Mouse (Mus musculus): ENCODE measurements around the gene Chmp2a. TPM values are rescaled to one million over a fixed set of nuclear protein-coding genes. Genes with fewer than 3 reads are reported as not detected.

Chmp2a gene
- total and polyA plus RNA-seq, 3 experiments: 100 to 180 TPM; not detected in 1

DNA sequence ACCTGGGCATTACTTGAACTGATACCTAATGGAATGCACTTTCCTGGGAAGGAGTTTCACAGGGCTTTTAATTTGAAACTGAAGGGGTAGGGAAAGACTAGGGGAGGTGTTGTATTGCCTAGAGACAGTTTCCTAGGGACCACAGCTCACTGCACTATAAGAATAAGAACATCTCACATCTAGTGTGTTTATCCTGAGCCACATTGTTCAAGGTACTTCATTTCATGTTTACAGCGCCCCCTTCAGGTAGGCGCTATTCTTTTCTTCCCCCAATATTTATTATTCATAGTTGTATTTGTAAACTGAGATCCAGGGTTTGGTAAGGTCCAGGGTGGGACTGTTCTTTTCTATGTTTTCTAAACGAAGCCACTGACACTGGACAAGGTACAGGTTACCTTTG, 42.4 kb downstream of the Chmp2a start (continued):
- no peak for TF ChIP-seq UBTF (IDR thresholded peaks at IDR 0.05; ENCODE audit: borderline replicate concordance, insufficient read depth, low read depth, low read length)

DNA sequence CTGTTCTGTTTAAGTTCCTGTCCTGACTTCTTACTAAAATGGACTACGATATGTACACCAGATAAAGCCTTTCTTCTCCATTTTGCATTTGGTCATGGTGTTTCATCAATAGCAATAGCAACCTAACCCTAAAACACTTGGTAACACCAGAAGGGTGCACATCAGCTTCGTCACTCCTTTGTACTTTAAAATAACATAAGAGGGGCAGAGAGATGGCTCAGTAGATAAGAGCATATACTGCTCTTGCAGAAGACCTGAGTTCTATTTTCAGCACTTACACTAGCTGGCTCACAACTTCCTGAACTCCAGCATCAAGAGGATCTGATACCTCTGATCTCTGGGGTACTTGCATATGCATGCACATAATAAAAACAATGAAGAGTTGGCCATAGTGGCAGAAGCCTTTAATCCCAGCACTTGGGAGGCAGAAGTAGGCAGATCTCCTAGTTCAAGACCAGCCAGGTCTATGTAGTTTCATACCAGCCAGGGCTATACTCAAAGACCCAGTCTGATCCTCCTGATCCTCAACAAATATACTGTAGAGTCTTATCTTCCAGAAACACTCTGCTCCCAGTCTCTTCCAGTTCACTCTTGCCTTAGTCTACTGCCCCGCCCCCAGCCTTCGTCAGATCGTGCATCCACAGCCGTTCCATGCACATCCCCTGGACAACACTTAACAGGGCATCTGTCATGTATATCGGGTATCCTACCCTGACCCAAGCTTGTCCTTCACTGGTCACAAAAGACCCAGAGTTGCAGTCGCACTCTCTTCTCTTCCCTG, 47.0 kb downstream of the Chmp2a start:
- no peaks in the 10 kb centered on the region for H3K27me3 ChIP-seq (ENCODE audit: control insufficient read depth in 1 of 2, insufficient read depth in 2 of 2, low read length in 2 of 2)
- H3K4me1 ChIP-seq (ENCODE audit: control insufficient read depth in 1 of 2, insufficient read depth in 2 of 2, low read length in 2 of 2): peaks cover 2 to 8% of the 10 kb centered on the region in 2 experiments; a peak in 3 of 4 replicates
- DNase-seq (ENCODE audit: low read depth, low spot score): peak; percentile 37
- no peak overlapping the region for H3K27ac ChIP-seq (ENCODE audit: control insufficient read depth, low read depth, low read length)
- TF ChIP-seq GATA1 (IDR thresholded peaks at IDR 0.05; ENCODE audit: low read depth, low read length) (peak; percentile 55; the same call in 1 of the 2 replicates), USF1 (IDR thresholded peaks at IDR 0.05; ENCODE audit: low read depth, low read length) (no peak)
- no peak overlapping the region for H3K9ac ChIP-seq (ENCODE audit: control insufficient read depth, low read depth, low read length, poor library complexity, severe bottlenecking)
- H3K79me2 ChIP-seq (ENCODE audit: control insufficient read depth, insufficient read depth, low read length, poor library complexity): no peaks in the 10 kb centered on the region
- no peak overlapping the region for H3K4me3 ChIP-seq (ENCODE audit: control insufficient read depth in 1 of 2, insufficient read depth in 1 of 2, low read depth in 2 of 2, low read length in 2 of 2)
- no peaks in the 10 kb centered on the region for H3K9me3 ChIP-seq (replicated peaks; ENCODE audit: insufficient read depth, low read length)
- H3K36me3 ChIP-seq (ENCODE audit: control insufficient read depth in 1 of 2, insufficient read depth in 2 of 2, low read length in 2 of 2): peaks cover 0 to 2% of the 10 kb centered on the region in 2 experiments; a peak in 2 of 4 replicates

DNA sequence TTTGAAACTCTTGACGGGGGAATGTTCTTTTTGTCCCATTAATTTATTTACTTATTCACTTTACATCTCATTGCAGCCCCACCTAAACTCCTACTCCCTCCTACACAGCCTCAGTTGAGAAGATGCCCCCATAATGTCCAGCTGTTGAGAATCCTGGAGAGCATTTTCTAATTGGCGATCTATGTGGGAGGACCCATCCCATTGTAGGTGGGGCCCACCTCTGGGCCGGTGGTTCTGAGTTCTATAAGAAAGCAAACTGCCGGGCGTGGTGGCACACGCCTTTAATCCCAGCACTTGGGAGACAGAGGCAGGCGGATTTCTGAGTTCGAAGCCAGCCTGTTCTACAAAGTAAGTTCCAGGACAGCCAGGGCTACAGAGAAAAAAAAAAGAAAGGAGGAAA, 47.7 kb downstream of the Chmp2a start:
- Histone ChIP-seq H3K4me1 (ENCODE audit: control insufficient read depth in 1 of 2, insufficient read depth in 2 of 2, low read length in 2 of 2) (peaks cover 2 to 8% of the 10 kb centered on the region in 2 experiments; a peak in 3 of 4 replicates), H3K9ac (ENCODE audit: control insufficient read depth, low read depth, low read length, poor library complexity, severe bottlenecking) (no peak overlapping the region), H3K79me2 (ENCODE audit: control insufficient read depth, insufficient read depth, low read length, poor library complexity) (no peaks in the 10 kb centered on the region), H3K27me3 (ENCODE audit: control insufficient read depth in 1 of 2, insufficient read depth in 2 of 2, low read length in 2 of 2) (no peaks in the 10 kb centered on the region), H3K4me3 (ENCODE audit: control insufficient read depth in 1 of 2, insufficient read depth in 1 of 2, low read depth in 2 of 2, low read length in 2 of 2) (no peak overlapping the region), H3K36me3 (ENCODE audit: control insufficient read depth in 1 of 2, insufficient read depth in 2 of 2, low read length in 2 of 2) (peaks cover 0 to 2% of the 10 kb centered on the region in 2 experiments; a peak in 2 of 4 replicates), H3K27ac (ENCODE audit: control insufficient read depth, low read depth, low read length) (no peak overlapping the region), H3K9me3 (replicated peaks; ENCODE audit: insufficient read depth, low read length) (no peaks in the 10 kb centered on the region)
- no peak for TF ChIP-seq MAZ (IDR thresholded peaks at IDR 0.05; ENCODE audit: low read depth, low read length)
- TF ChIP-seq GABPA (IDR thresholded peaks at IDR 0.05; ENCODE audit: low read depth, low read length): no peak
- TF ChIP-seq ZKSCAN1 (IDR thresholded peaks at IDR 0.05; ENCODE audit: low read depth, low read length): no peak
- no peak for TF ChIP-seq ZMIZ1 (IDR thresholded peaks at IDR 0.05; ENCODE audit: low read depth, low read length)
- no peak for TF ChIP-seq POLR2AphosphoS5 (IDR thresholded peaks at IDR 0.05; ENCODE audit: borderline replicate concordance, low read depth, low read length)
- TF ChIP-seq MXI1 (IDR thresholded peaks at IDR 0.05; ENCODE audit: low read depth, low read length): no peak
- TF ChIP-seq MAFK (IDR thresholded peaks at IDR 0.05; ENCODE audit: borderline replicate concordance, low read depth, low read length): no peak
- no peak for TF ChIP-seq ZC3H11A (IDR thresholded peaks at IDR 0.05; ENCODE audit: low read depth, low read length)
- no peak for TF ChIP-seq MEF2A (IDR thresholded peaks at IDR 0.05; ENCODE audit: extremely low read depth, insufficient replicate concordance, low read depth, low read length, poor library complexity, severe bottlenecking)
- no peak for TF ChIP-seq SIN3A (IDR thresholded peaks at IDR 0.05; ENCODE audit: low read length)
- TF ChIP-seq USF2 (IDR thresholded peaks at IDR 0.05; ENCODE audit: borderline replicate concordance in 1 of 2, insufficient read depth in 1 of 2, low read depth in 1 of 2, low read length in 2 of 2): no peak
- TF ChIP-seq KAT2A (conservative IDR thresholded peaks at IDR 0.05; ENCODE audit: low read depth, low read length): no peak
- TF ChIP-seq UBTF (IDR thresholded peaks at IDR 0.05; ENCODE audit: borderline replicate concordance, insufficient read depth, low read depth, low read length): no peak
- TF ChIP-seq NELFE (IDR thresholded peaks at IDR 0.05; ENCODE audit: low read depth, low read length): no peak
- TF ChIP-seq TAL1 (IDR thresholded peaks at IDR 0.05; ENCODE audit: low read length): no peak
- TF ChIP-seq TBP (IDR thresholded peaks at IDR 0.05; ENCODE audit: low read depth, low read length): no peak
- TF ChIP-seq USF1 (IDR thresholded peaks at IDR 0.05; ENCODE audit: low read depth, low read length): no peak
- no peak for TF ChIP-seq ZNF384 (IDR thresholded peaks at IDR 0.05; ENCODE audit: low read depth, low read length)
- TF ChIP-seq POLR2A (IDR thresholded peaks at IDR 0.05; ENCODE audit: control insufficient read depth in 1 of 2, insufficient read depth in 1 of 2, low read depth in 1 of 2, low read length in 2 of 2, poor library complexity in 1 of 2): no peak
- DNase-seq (ENCODE audit: low read depth, low spot score): no peak

All from MEL (cell line).